In genomic region chr8:8488191-8488694, GRCm38 (mm10) we compare ENCODE assay signal across 8 mouse cellular contexts.
A peak's percentile ranks its signal among the peaks of the same experiment; 100 is the strongest.
DNase-seq lines count a peak whose midpoint lies in the region; ATAC-seq and TF ChIP-seq lines count a peak whose summit lies in the region.

No protein-coding gene starts in this region.

- no peak overlapping the region for H3K4me3 ChIP-seq in kidney, postnatal 0 days (replicated peaks; ENCODE audit: low read depth, low read length)
- H3K4me3 ChIP-seq in embryonic facial prominence, embryonic 10.5 days, result peak overlapping the region; percentile 44
- H3K4me3 ChIP-seq in hindbrain, embryonic 13.5 days, result peak overlapping the region; percentile 9; the same call in 1 of the 2 replicates
- H3K4me3 ChIP-seq in midbrain, postnatal 0 days (ENCODE audit: low read depth, low read length), result no peak overlapping the region

- H3K27me3 ChIP-seq in kidney, postnatal 0 days (ENCODE audit: insufficient read depth, low read length), result no peaks in the 10 kb centered on the region
- peaks cover 65% of the 10 kb centered on the region for H3K27me3 ChIP-seq in embryonic facial prominence, embryonic 10.5 days (replicated peaks; ENCODE audit: low read depth, poor library complexity, severe bottlenecking)
- H3K27me3 ChIP-seq in hindbrain, embryonic 13.5 days, result no peaks in the 10 kb centered on the region
- no peaks in the 10 kb centered on the region; the same call in 1 of the 2 replicates for H3K27me3 ChIP-seq in midbrain, postnatal 0 days (ENCODE audit: insufficient read depth, low read length)

- WGBS in kidney, postnatal 0 days, result 66% methylated on average over 9 of the region's 9 CpGs
- 42% methylated on average over 9 of the region's 9 CpGs for WGBS in embryonic facial prominence, embryonic 10.5 days
- 31% methylated on average over 9 of the region's 9 CpGs for WGBS in hindbrain, embryonic 13.5 days
- WGBS in midbrain, postnatal 0 days, result 28% methylated on average over 9 of the region's 9 CpGs

- no peak for TF ChIP-seq CTCF in kidney, postnatal 0 days (IDR thresholded peaks at IDR 0.05; ENCODE audit: low read depth)
- TF ChIP-seq CTCF in midbrain, postnatal 0 days (IDR thresholded peaks at IDR 0.05), result no peak

- H3K4me1 ChIP-seq in kidney, postnatal 0 days (replicated peaks; ENCODE audit: insufficient read depth, low read length), result no peaks in the 10 kb centered on the region
- peaks cover 59% of the 10 kb centered on the region for H3K4me1 ChIP-seq in embryonic facial prominence, embryonic 10.5 days
- peaks cover 50% of the 10 kb centered on the region for H3K4me1 ChIP-seq in hindbrain, embryonic 13.5 days (replicated peaks)
- peaks cover 16% of the 10 kb centered on the region for H3K4me1 ChIP-seq in midbrain, postnatal 0 days (ENCODE audit: insufficient read depth, low read length)

- ATAC-seq in kidney, postnatal 0 days (replicated peaks; ENCODE audit: low FRiP score, low read depth), result peak; percentile 40; the same call in 1 of the 2 replicates
- peak; percentile 43 for ATAC-seq in hindbrain, embryonic 13.5 days (ENCODE audit: low FRiP score)
- peak; percentile 10; the same call in 1 of the 2 replicates for ATAC-seq in midbrain, postnatal 0 days (ENCODE audit: low FRiP score)
- no peak for ATAC-seq in inflammation-experienced regulatory T-cells, adult 6 months

- no peak for DNase-seq in kidney, postnatal 0 days (ENCODE audit: low spot score)
- DNase-seq in kidney, postnatal 4 days, result no peak
- no peak for DNase-seq in embryonic facial prominence, embryonic 10.5 days (ENCODE audit: low spot score)
- no peak for DNase-seq in midbrain, postnatal 0 days (ENCODE audit: low spot score)
- DNase-seq in layer of hippocampus, adult 11-12 months (ENCODE audit: low spot score), result no peak
- DNase-seq in cerebellum, adult 11-12 months, result no peak

- no peaks in the 10 kb centered on the region for H3K9me3 ChIP-seq in kidney, postnatal 0 days (replicated peaks; ENCODE audit: low read length)
- H3K9me3 ChIP-seq in embryonic facial prominence, embryonic 10.5 days, result no peaks in the 10 kb centered on the region
- no peaks in the 10 kb centered on the region for H3K9me3 ChIP-seq in hindbrain, embryonic 13.5 days
- H3K9me3 ChIP-seq in midbrain, postnatal 0 days (ENCODE audit: low read length), result no peaks in the 10 kb centered on the region

- H3K9ac ChIP-seq in kidney, postnatal 0 days (ENCODE audit: low read depth, low read length), result no peak overlapping the region
- peak overlapping the region; percentile 62 for H3K9ac ChIP-seq in hindbrain, embryonic 13.5 days
- H3K9ac ChIP-seq in midbrain, postnatal 0 days (replicated peaks; ENCODE audit: low read length, poor library complexity, severe bottlenecking), result no peak overlapping the region

- H3K27ac ChIP-seq in kidney, postnatal 0 days, result no peak overlapping the region
- H3K27ac ChIP-seq in embryonic facial prominence, embryonic 10.5 days (replicated peaks), result peak overlapping the region; percentile 81
- H3K27ac ChIP-seq in hindbrain, embryonic 13.5 days, result peak overlapping the region; percentile 84
- H3K27ac ChIP-seq in midbrain, postnatal 0 days (ENCODE audit: low read depth, low read length), result no peak overlapping the region

- no peaks in the 10 kb centered on the region for H3K36me3 ChIP-seq in kidney, postnatal 0 days (ENCODE audit: insufficient read depth, low read length)
- no peaks in the 10 kb centered on the region for H3K36me3 ChIP-seq in embryonic facial prominence, embryonic 10.5 days (replicated peaks)
- H3K36me3 ChIP-seq in hindbrain, embryonic 13.5 days, result no peaks in the 10 kb centered on the region
- no peaks in the 10 kb centered on the region for H3K36me3 ChIP-seq in midbrain, postnatal 0 days (ENCODE audit: insufficient read depth, low read length)

- 0 out of 2 replicates have a peak overlapping the region, but pooled peaks have one; percentile 13 for H3K4me2 ChIP-seq in kidney, postnatal 0 days (ENCODE audit: low read length)
- H3K4me2 ChIP-seq in hindbrain, embryonic 13.5 days, result peak overlapping the region; percentile 47
- peak overlapping the region; percentile 26 for H3K4me2 ChIP-seq in midbrain, postnatal 0 days (ENCODE audit: low read depth, low read length, poor library complexity, severe bottlenecking)

Comparison
In these comparisons a context has a peak if more than half of its experiments do, and no peak if none do; other contexts are left out.
1. H3K27ac ChIP-seq: peak in embryonic facial prominence, embryonic 10.5 days (single experiment) and hindbrain, embryonic 13.5 days (single experiment); none in kidney, postnatal 0 days (single experiment) and midbrain, postnatal 0 days (single experiment).
2. H3K4me3 ChIP-seq: peak in embryonic facial prominence, embryonic 10.5 days (single experiment) and hindbrain, embryonic 13.5 days (single experiment); none in kidney, postnatal 0 days (single experiment) and midbrain, postnatal 0 days (single experiment).
3. Peak in every context shown above with its lines, with median percentiles within 50 percentile points of each other: H3K4me2 ChIP-seq.